Comparison of ENCODE assay signal across 18 mouse cellular contexts in the genomic region with DNA sequence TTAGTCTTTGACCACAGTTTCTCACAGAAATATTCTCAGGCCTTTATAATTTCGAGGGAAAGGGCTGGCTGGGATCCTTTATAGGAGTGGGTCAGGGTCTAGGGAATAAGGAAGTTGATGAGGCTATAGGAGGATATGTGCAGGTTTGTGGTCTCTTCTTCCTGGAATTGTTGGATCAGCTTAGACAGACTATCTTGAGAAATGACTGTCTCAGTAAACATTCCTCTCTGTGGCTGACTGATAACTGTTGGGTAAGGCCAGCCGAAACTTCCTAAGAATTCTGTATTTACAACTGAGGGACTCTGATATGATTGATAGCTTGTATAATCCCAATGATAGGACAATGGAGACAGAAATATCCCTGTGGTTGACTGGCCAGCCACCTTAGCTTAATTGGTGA.
"Had no signal": no experiment of that assay in that cellular context is flagged by ENCODE, and none has a peak within 500 bp of the region (broad histone marks: within the 10 kb centered on the region; RNA-seq: fewer than 3 reads in every experiment).

No protein-coding gene starts in this region.

- H3K9ac ChIP-seq: liver, embryonic 15.5 days; lung, embryonic 15.5 days; midbrain, embryonic 12.5 days; midbrain, embryonic 15.5 days; neural tube, embryonic 12.5 days; neural tube, embryonic 15.5 days; stomach, embryonic 15.5 days had no signal

- H3K27me3 ChIP-seq: liver, embryonic 15.5 days; lung, embryonic 15.5 days; midbrain, embryonic 12.5 days; midbrain, embryonic 15.5 days; neural tube, embryonic 12.5 days; neural tube, embryonic 15.5 days; stomach, embryonic 15.5 days had no signal

- H3K4me1 ChIP-seq: liver, embryonic 15.5 days; lung, embryonic 15.5 days; midbrain, embryonic 12.5 days; midbrain, embryonic 15.5 days; neural tube, embryonic 12.5 days; neural tube, embryonic 15.5 days; stomach, embryonic 15.5 days had no signal

- ATAC-seq: intestine, postnatal 0 days; midbrain, embryonic 15.5 days had no signal

- H3K27ac ChIP-seq: kidney, postnatal 0 days; layer of hippocampus, adult 2 months; liver, embryonic 15.5 days; lung, embryonic 15.5 days; midbrain, embryonic 12.5 days; midbrain, embryonic 15.5 days; neural tube, embryonic 12.5 days; neural tube, embryonic 15.5 days; stomach, embryonic 15.5 days had no signal

- H3K36me3 ChIP-seq: liver, embryonic 15.5 days; lung, embryonic 15.5 days; midbrain, embryonic 12.5 days; midbrain, embryonic 15.5 days; neural tube, embryonic 12.5 days; neural tube, embryonic 15.5 days; stomach, embryonic 15.5 days had no signal

- H3K4me2 ChIP-seq: liver, embryonic 15.5 days; lung, embryonic 15.5 days; midbrain, embryonic 12.5 days; midbrain, embryonic 15.5 days; neural tube, embryonic 12.5 days; neural tube, embryonic 15.5 days; stomach, embryonic 15.5 days had no signal

- DNase-seq: kidney, adult 2 months; kidney, postnatal 25 days; layer of hippocampus, adult 9-11 months; lung, postnatal 4 days; retina, postnatal 1 day; right cerebral cortex, postnatal 25 days; spleen, adult 18-20 months; thymus, postnatal 25 days had no signal

- H3K4me3 ChIP-seq: layer of hippocampus, adult 2 months; liver, embryonic 15.5 days; lung, embryonic 15.5 days; midbrain, embryonic 12.5 days; midbrain, embryonic 15.5 days; neural tube, embryonic 12.5 days; neural tube, embryonic 15.5 days; stomach, embryonic 15.5 days had no signal

- H3K9me3 ChIP-seq: liver, embryonic 15.5 days; lung, embryonic 15.5 days; midbrain, embryonic 12.5 days; midbrain, embryonic 15.5 days; neural tube, embryonic 12.5 days; neural tube, embryonic 15.5 days; stomach, embryonic 15.5 days had no signal
